Mouse (Mus musculus) lung, adult 2 months (tissue): ENCODE results near the gene Barhl1. TPM values are rescaled to one million over a fixed set of nuclear protein-coding genes. Genes with fewer than 3 reads are reported as not detected.

Experiments used
- DNase-seq: peaks from one replicate; pipeline ENCODE4 v3.0.0; 2022
- H3K4me1 ChIP-seq: fragments of 200-500 bp; 2 replicates; pipeline ENCODE4 v1.6.1; 2011; ENCODE audit warnings: low read length; ENCODE audit not compliant: control insufficient read depth, insufficient read depth
- H3K4me3 ChIP-seq: fragments of 200-500 bp; replicated peaks from 2 replicates; pipeline ENCODE3; 2011; ENCODE audit warnings: low read depth, mild to moderate bottlenecking, control low read depth, low read length; ENCODE audit errors: extremely low read depth
- CTCF ChIP-seq: fragments of 200-500 bp; IDR thresholded peaks from 2 replicates; pipeline ENCODE4 v1.5.1; 2011; ENCODE audit warnings: mild to moderate bottlenecking, low read length, control low read depth; ENCODE audit not compliant: insufficient read depth
- POLR2A ChIP-seq: fragments of 200-500 bp; IDR thresholded peaks from 2 replicates; pipeline ENCODE4 v1.6.1; 2011; ENCODE audit warnings: low read depth, mild to moderate bottlenecking, control low read depth, low read length, borderline replicate concordance; ENCODE audit errors: extremely low read depth
- WGBS: fragments of 180-500 bp; shearing (Covaris S2); methylation state at CpG from one replicate; pipeline ENCODE4 v1.1.7; 2018; 5-methylcytosine and 5-hydroxymethylcytosine counted together
- polyA plus RNA-seq: library from polyadenylated mRNA; depleted of rRNA; stranded (reverse); fragments of >200 nt; gene quantifications from 2 replicates; pipeline ENCODE4 v1.2.3, GENCODE M21; 2012; rRNA removed

The Barhl1 gene
- polyA plus RNA-seq, 1 experiment = 0.58 TPM

GRCm38 (mm10) chr2:28867495-28867894 is 49.0 kb downstream of the Barhl1 start:
- H3K4me3 ChIP-seq = no peak overlapping the region
- no peak for DNase-seq
- no peaks in the 10 kb centered on the region for H3K4me1 ChIP-seq
- 61% methylated on average over 7 of the region's 7 CpGs for WGBS
- TF ChIP-seq POLR2A (no peak), CTCF (no peak)

- no peak for TF ChIP-seq POLR2A
- TF ChIP-seq CTCF = 0 out of 2 replicates have a peak, but pooled peaks have one; percentile 10
- Histone ChIP-seq H3K4me1 (no peaks in the 10 kb centered on the region), H3K4me3 (no peak overlapping the region)
- DNase-seq = no peak
These were observed 52.6 kb downstream of the Barhl1 start for GRCm38 (mm10) chr2:28863857-28864256.

- TF ChIP-seq POLR2A = no peak
- WGBS = 96% methylated on average over 8 of the region's 8 CpGs
- Histone ChIP-seq H3K4me3 (no peak overlapping the region), H3K4me1 (no peaks in the 10 kb centered on the region)
- no peak for DNase-seq
These were observed 55.6 kb downstream of the Barhl1 start for GRCm38 (mm10) chr2:28860678-28861423.

DNA sequence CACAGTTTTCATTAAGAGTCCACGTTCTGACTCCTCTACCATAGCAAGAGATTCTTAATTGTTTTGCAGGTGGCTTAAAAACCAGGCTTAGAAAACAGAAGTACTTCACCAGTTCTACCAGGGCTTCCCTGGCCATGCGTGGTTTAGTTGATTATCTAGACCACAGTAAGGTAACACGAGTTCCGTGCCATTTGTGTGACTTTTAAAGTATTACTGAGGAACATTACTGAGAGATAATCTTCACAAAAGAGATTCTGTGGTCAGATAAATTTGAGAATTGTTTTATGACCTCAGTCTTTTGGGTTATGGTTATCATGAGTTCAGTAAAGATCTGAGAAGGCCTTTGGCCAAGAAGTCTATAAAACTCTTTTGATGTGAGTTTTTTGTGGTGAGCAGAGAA is 57.2 kb downstream of the Barhl1 start:
- H3K4me1 ChIP-seq = no peaks in the 10 kb centered on the region
- 86% methylated on average over 4 of the region's 4 CpGs for WGBS
- no peak overlapping the region for H3K4me3 ChIP-seq
- DNase-seq = no peak
- TF ChIP-seq CTCF (no peak), POLR2A (no peak)

Other genes with a start within 250 kb of the Barhl1 start
- gene Spaca9, start 216.9 kb downstream of the Barhl1 start, polyA plus RNA-seq = 21.4 and 29.6 TPM in 2 replicates
- 4.2 TPM in 2 replicates for gene Ak8, start 216.5 kb downstream of the Barhl1 start, polyA plus RNA-seq
- gene Gtf3c4, start 76.3 kb downstream of the Barhl1 start, polyA plus RNA-seq = 8.6 and 10.2 TPM in 2 replicates
- 2.8 and 3.8 TPM in 2 replicates for gene Ddx31, start 76.3 kb downstream of the Barhl1 start, polyA plus RNA-seq
- 4.0 and 4.6 TPM in 2 replicates for gene Cfap77, start 138.4 kb upstream of the Barhl1 start, polyA plus RNA-seq
- gene Ttf1, start 143.6 kb upstream of the Barhl1 start, polyA plus RNA-seq = 4.6 and 7.2 TPM in 2 replicates
- 3.5 and 5.8 TPM in 2 replicates for gene Setx, start 207.5 kb upstream of the Barhl1 start, polyA plus RNA-seq